Mouse (Mus musculus): Measurements from ENCODE around the gene Gm20388.

The Gm20388 gene

GRCm38 (mm10) chr8:120536306-120537206 is 625.9 kb downstream of the Gm20388 start:
- peak; percentile 72 for DNase-seq (ENCODE audit: extremely low spot score, low spot score)

- peak; percentile 90 for DNase-seq (ENCODE audit: extremely low spot score, low spot score)
Measured at GRCm38 (mm10) chr8:120537207-120537817, 626.7 kb downstream of the Gm20388 start.

- DNase-seq (ENCODE audit: extremely low spot score, low spot score), result peak; percentile 70
Measured at GRCm38 (mm10) chr8:120537818-120538396, 627.3 kb downstream of the Gm20388 start.

- DNase-seq (ENCODE audit: extremely low spot score, low spot score), result peak; percentile 79
Measured at GRCm38 (mm10) chr8:120538397-120539240, 628.0 kb downstream of the Gm20388 start.

GRCm38 (mm10) chr8:120539381-120539774 is 628.7 kb downstream of the Gm20388 start:
- no peak for DNase-seq (ENCODE audit: extremely low spot score, low spot score)

DNA sequence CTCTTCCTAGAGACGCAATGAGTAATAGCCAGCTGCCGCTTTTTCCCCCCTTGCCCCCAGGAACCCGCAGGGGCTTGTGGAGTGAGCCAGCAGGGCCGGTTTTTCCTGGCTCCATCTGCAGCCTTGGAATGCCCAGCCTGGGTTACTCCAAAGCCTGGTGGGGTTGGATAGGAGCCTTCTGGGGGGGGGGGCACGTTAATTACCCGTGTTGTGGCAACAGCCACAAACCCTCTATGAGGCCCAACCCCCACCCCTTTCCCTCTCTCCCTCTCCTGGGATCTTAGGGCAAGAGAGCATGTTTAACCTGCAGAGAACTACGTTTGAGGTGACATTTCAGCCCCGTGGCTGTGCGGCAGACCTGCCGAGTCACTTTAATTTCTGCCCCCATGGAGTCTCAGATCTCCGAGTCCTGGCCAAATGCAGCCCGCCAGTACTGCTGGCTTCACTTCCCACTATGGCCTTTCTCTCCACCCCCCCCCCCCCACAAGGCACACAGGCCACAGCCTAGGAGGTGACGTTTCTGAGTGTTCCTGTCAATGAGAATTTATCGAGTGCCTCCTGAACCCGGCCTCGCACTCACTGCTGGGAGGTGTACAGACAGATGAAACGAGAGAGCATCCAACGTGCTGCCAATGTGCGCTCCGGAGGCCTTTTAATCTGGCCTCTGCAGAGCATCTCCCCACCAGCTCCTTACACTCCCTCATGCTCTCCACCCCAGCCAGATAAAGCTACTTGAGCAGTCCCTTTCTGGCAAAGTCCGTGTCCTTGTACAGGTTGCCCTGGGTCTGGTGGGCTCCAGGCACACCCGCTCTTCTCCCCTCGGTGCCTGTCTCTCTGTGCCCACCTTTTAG is 629.4 kb downstream of the Gm20388 start:
- DNase-seq (ENCODE audit: extremely low spot score, low spot score), result no peak

GRCm38 (mm10) chr8:120542995-120543394 is 632.4 kb downstream of the Gm20388 start:
- DNase-seq (ENCODE audit: extremely low spot score, low spot score), result no peak

- DNase-seq (ENCODE audit: extremely low spot score, low spot score), result no peak
Measured at GRCm38 (mm10) chr8:120543416-120544055, 632.9 kb downstream of the Gm20388 start.

DNA sequence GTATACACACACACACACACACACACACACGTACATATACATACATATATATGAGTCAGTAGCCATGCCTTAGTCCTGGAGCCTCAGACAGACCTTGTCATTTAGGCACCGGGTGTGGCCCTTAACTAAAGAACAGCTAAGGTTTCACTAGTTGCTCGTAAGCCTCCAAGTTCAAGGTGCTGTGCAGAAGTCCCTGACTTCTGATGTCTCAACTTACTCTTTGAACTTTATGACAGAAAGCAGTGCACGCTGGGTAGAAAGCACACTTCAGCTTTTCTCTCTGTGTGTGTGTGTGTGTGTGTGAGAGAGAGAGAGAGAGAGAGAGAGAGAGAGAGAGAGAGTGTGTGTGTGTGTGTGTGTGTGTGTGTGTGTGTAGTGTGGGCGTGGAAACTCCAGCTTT is 633.5 kb downstream of the Gm20388 start:
- no peak for DNase-seq (ENCODE audit: extremely low spot score, low spot score)

GRCm38 (mm10) chr8:120547562-120547961 is 636.9 kb downstream of the Gm20388 start:
- no peak for DNase-seq (ENCODE audit: extremely low spot score, low spot score)

- DNase-seq (ENCODE audit: extremely low spot score, low spot score), result peak; percentile 37
Measured at GRCm38 (mm10) chr8:120548313-120548761, 637.7 kb downstream of the Gm20388 start.

GRCm38 (mm10) chr8:120549321-120549921 is 638.8 kb downstream of the Gm20388 start:
- peak; percentile 76 for DNase-seq (ENCODE audit: extremely low spot score, low spot score)

GRCm38 (mm10) chr8:120549922-120550321 is 639.3 kb downstream of the Gm20388 start:
- no peak for DNase-seq (ENCODE audit: extremely low spot score, low spot score)

DNA sequence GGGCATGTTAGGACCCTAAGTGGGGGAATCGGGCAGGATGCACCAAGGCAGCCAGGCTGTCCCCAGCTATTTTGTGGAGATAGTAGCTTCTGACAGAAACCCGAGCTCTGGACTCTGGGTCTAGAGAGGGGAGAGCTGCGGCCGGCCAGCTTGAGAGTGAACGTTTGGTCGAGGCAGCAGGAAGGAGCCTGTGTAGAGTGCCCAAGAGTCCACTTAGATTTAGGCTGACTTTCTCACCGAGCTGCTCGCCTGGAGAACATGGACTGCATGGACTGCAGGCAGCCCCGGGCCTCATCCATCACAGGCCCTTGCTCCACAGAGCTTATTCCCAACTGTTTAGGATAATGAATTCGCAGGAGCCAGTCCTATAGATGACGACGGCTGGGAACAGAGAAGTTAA is 639.8 kb downstream of the Gm20388 start:
- DNase-seq (ENCODE audit: extremely low spot score, low spot score), result no peak

DNA sequence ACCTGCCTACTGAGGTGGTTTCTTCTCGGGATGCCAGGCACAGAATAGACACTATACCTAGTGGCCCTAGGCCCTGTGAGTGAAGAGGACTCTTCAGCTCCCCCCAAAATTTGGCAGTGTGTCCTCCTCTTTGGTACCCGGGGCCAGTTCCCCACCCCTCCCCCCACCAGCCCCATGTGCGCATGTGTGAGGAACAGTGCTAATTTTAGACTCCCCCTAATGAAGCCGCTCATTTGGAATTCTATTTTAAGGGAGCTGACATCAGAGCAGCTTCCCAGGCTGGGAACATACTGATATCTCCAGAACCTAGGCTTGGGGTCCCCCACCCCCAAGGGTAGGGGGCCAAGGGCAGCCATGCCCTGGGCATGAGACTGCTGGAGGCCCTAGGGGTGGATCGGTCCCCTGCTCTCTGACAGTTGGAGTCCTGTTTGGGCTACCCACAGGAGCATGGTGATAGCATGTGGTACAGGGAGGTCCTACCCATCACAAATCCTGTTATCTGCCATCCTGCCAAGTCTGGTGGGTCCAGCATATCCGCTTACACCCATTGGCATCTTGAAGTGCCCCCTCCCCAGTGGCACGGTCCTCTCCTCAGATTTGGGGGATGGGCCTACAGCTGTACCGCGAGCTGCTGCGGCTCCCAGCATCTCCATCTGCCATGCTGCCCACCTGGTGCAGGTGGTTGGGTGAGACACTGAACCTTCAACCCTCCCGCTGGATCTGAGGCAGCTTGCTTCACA is 640.5 kb downstream of the Gm20388 start:
- no peak for DNase-seq (ENCODE audit: extremely low spot score, low spot score)

DNA sequence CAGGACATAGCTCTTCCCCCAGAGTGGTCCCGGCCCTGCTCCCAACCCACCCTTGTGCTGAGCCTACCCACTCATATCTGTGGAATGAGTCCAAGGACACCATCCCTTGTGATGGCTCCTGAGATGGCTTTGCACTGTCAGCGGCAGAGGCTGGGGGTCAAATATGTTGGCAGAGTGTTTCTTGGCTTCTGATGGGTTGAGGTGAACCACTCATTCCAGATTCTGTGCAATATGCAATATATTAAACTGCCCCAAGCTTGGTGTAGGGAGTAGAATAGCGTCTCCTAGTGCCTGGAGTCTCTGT is 641.0 kb downstream of the Gm20388 start:
- DNase-seq (ENCODE audit: extremely low spot score, low spot score), result no peak

DNA sequence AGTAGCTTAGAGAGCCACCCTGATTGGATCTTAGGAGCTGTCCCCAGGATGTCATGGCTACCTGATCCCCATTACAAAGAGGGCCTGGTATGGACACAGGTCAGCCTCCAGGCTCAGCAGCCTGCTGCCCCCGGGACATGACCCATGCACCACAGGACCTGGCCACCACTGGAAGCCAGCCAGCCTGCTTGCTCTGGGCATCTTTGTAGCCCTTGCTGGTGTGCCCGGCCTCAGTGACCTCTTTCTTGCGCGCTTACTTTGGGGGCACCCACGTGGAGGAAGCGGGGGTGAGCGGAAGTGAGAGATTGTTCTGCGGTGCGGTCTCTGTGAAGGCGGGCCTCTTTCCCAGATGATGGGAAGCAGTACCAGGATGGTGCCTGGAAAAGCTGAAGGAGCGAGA is 641.9 kb downstream of the Gm20388 start:
- no peak for DNase-seq (ENCODE audit: extremely low spot score, low spot score)

- DNase-seq (ENCODE audit: extremely low spot score, low spot score), result no peak
Measured at GRCm38 (mm10) chr8:120553441-120554123, 642.9 kb downstream of the Gm20388 start.
